Mouse (Mus musculus) Muller cell, postnatal 12 days (primary cell): Measurements from ENCODE around the gene Unk.

Experiments used
- DNase-seq: peaks from one replicate; pipeline ENCODE4 v3.0.0-alpha.2; 2015; ENCODE audit errors: inconsistent ontology term

Unk gene

GRCm38 (mm10) chr11:116108464-116109137, 78.5 kb downstream of the Unk start:
- DNase-seq = peak; percentile 93

GRCm38 (mm10) chr11:116109441-116110081, 79.4 kb downstream of the Unk start:
- peak; percentile 30 for DNase-seq

DNA sequence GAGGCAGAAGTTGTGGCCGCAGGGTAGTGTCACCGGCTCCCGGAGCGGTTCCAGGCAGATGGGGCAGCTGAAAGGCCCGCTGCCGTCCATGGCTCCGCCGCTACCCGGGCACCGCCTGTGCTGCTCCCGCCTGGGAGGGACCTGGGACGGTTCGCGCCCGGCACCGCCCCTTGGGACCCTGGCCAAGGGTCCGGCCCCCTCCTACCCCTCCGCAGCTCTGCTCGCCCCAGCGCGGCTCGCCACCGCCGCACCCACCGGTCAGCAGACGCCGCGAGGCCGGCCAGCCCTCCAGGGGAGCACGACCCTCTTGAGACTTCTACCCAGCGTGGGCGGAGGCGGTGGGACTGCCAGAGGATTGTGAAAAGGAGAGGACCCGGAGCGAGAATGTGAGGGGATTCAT, 80.0 kb downstream of the Unk start:
- peak; percentile 68 for DNase-seq

GRCm38 (mm10) chr11:116110540-116110939, 80.4 kb downstream of the Unk start:
- DNase-seq = no peak
